Mouse (Mus musculus): ENCODE measurements around the gene Slc10a7. TPM values are rescaled to one million over a fixed set of nuclear protein-coding genes. Genes with fewer than 3 reads are reported as not detected.
A peak's percentile ranks its signal among the peaks of the same experiment; 100 is the strongest.

The Slc10a7 gene
- polyA plus RNA-seq, 1 experiment from 2014 or later: 22.8 TPM

DNA sequence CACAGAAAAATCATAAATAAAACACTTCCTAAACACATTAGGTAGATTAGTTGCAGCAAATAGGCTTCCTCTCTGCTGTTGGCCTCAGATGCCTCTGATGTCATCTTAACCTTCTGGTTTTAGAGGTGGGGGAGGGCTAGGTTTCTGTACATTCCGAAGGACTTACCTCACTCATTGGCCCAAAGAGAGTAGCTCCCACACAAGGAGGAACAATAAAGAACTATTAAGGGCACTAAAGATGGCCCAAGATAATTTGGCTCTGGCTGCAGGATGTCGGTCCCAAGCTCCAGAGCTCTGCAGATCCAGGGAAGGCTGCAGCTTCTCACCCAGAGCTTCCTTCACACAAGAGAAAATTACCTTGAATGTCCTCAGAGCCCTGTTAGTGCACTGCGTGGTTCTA, 75.7 kb downstream of the Slc10a7 start:
- 33% methylated on average over 3 of the region's 3 CpGs for WGBS
- no peak overlapping the region for H3K4me2 ChIP-seq (replicated peaks)
- ATAC-seq (ENCODE audit: low FRiP score, low read depth): peak; percentile 44; the same call in 1 of the 2 replicates

DNA sequence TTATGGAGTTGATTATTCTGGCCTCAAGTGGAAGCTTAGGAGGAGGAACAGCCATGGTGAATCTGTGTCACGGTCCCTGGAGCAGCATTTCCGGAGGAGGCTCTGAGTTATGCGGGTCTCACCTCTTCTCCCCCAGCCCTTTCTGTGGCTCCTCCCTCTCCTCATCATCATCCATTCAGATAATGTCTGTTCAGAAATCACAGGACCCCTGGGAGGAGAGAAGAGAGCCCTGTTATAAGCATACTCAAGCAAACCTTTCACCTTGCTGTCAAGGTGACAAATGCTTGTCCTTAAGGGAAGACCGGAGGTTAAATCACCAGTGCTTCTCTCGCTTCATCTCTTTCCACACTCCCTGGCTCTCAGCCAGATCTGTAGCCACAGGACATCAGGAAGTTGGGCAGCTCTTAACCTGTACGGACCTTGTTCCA, 86.3 kb downstream of the Slc10a7 start:
- no peak overlapping the region for H3K4me2 ChIP-seq (replicated peaks)
- no peak for ATAC-seq (ENCODE audit: low FRiP score, low read depth)
- 53% methylated on average over 6 of the region's 6 CpGs for WGBS

More for the DNA sequence above, 75.7 kb downstream of the Slc10a7 start:
- Histone ChIP-seq H3K4me3 (no peak overlapping the region), H3K9me3 (no peaks in the 10 kb centered on the region), H3K27me3 (no peaks in the 10 kb centered on the region), H3K36me3 (no peaks in the 10 kb centered on the region), H3K4me1 (peaks cover 19% of the 10 kb centered on the region), H3K27ac (no peak overlapping the region), H3K9ac (no peak overlapping the region)

DNA sequence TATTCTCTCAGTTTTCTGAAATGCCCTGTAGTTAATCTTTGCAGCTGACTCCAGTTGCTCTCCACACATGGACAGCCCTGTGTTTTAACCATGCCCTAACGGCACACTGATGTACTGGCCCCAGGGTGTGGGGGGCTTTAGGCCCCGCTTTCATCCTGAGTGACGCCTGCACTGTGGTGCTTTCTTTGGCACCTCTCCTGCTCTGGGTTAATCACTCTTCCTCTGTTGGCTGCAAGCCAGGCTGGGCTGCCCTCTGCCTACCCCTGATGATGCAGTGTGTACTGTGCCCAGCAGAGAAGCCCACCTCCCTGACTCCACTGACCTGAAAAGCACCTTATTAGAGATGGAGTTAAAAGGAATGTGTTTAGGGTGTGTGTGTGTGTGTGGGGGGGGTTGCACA, 89.1 kb downstream of the Slc10a7 start:
- Histone ChIP-seq H3K9me3 (no peaks in the 10 kb centered on the region), H3K36me3 (no peaks in the 10 kb centered on the region), H3K27ac (no peak overlapping the region), H3K9ac (no peak overlapping the region), H3K27me3 (no peaks in the 10 kb centered on the region), H3K4me2 (replicated peaks) (no peak overlapping the region), H3K4me3 (no peak overlapping the region), H3K4me1 (peaks cover 14% of the 10 kb centered on the region)
- 12% methylated on average over 3 of the region's 3 CpGs for WGBS
- peak; percentile 67 for ATAC-seq (ENCODE audit: low FRiP score, low read depth)

More for the DNA sequence above, 86.3 kb downstream of the Slc10a7 start:
- Histone ChIP-seq H3K4me1 (peaks cover 14% of the 10 kb centered on the region), H3K27ac (no peak overlapping the region), H3K4me3 (no peak overlapping the region), H3K36me3 (no peaks in the 10 kb centered on the region), H3K9ac (no peak overlapping the region), H3K27me3 (no peaks in the 10 kb centered on the region), H3K9me3 (no peaks in the 10 kb centered on the region)

DNA sequence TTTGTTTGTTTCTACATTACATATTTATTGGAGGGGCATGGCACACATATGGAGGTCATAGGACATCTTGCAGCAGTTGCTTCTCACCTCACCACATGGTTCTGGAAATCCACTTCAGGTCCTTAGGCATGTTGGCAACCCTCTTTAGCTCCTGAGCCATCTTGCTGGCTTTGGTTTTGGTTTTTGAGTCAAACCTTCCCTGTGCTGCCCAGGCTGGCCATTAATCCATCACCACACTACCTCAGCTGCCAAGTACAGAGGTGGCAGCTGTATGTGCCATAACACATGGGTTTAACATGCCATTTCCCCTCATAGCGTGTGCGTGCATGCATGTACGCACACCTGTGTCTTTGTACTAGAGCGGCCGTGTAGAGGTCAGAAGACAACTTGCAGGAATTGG, 93.9 kb downstream of the Slc10a7 start:
- H3K4me2 ChIP-seq (replicated peaks): no peak overlapping the region
- ATAC-seq (ENCODE audit: low FRiP score, low read depth): no peak
- H3K9me3 ChIP-seq: 0 out of 2 replicates have a peak, but pooled peaks cover 7% of the 10 kb centered on the region
- peaks cover 16% of the 10 kb centered on the region for H3K36me3 ChIP-seq
- no peak overlapping the region for H3K4me3 ChIP-seq
- no peak overlapping the region for H3K27ac ChIP-seq
- no peak overlapping the region for H3K9ac ChIP-seq
- no peaks in the 10 kb centered on the region for H3K27me3 ChIP-seq
- peaks cover 5% of the 10 kb centered on the region for H3K4me1 ChIP-seq
- WGBS: 96% methylated on average over 5 of the region's 5 CpGs

DNA sequence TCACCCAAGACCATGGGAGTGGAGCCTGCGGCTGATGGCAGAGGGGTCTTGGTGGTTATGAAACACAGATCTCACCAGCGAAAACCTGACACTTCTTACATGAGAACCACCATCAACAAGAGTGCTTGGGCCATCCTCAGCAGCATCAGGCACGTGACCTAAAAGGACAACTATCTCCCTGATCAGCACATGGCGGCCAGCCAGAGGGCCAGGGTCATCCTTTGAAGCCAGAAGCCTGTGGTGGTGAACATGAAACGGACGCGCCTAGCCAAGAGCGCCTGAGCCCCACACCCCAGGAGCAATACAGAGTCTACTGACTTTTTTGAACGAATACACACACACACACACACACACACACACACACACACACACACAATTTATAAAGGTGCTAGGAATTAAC, 95.3 kb downstream of the Slc10a7 start:
- ATAC-seq (ENCODE audit: low FRiP score, low read depth): no peak
- Histone ChIP-seq H3K27me3 (no peaks in the 10 kb centered on the region), H3K9me3 (0 out of 2 replicates have a peak, but pooled peaks cover 7% of the 10 kb centered on the region), H3K4me2 (replicated peaks) (no peak overlapping the region), H3K4me1 (no peaks in the 10 kb centered on the region), H3K27ac (no peak overlapping the region), H3K36me3 (peaks cover 16% of the 10 kb centered on the region), H3K9ac (no peak overlapping the region), H3K4me3 (no peak overlapping the region)
- WGBS: 91% methylated on average over 9 of the region's 9 CpGs

DNA sequence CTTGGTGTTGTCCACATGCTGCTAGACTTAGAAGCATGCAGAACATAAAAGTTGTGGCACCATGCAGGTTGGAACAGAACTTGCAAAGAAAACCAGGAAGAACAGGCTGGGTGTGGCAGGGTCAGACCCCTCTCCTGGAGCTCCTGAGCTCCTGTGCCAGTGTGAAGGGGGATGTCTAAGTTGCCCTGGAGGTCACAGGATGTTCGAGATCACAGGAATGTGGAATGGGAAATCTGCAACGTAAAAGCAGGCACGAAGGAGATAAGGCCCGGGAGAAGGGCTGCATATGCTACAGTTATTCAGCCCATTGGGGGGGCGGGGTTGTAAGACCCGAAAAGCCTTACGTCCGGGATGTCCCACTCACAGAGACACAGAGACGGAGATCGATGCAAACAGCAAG, 100.2 kb downstream of the Slc10a7 start:
- 0 out of 2 replicates have a peak, but pooled peaks cover 7% of the 10 kb centered on the region for H3K9me3 ChIP-seq
- no peaks in the 10 kb centered on the region for H3K27me3 ChIP-seq
- H3K27ac ChIP-seq: no peak overlapping the region
- no peaks in the 10 kb centered on the region for H3K4me1 ChIP-seq
- no peak for ATAC-seq (ENCODE audit: low FRiP score, low read depth)
- H3K9ac ChIP-seq: no peak overlapping the region
- WGBS: 84% methylated on average over 10 of the region's 10 CpGs
- H3K4me3 ChIP-seq: no peak overlapping the region
- no peak overlapping the region for H3K4me2 ChIP-seq (replicated peaks)
- H3K36me3 ChIP-seq: peaks cover 14% of the 10 kb centered on the region

DNA sequence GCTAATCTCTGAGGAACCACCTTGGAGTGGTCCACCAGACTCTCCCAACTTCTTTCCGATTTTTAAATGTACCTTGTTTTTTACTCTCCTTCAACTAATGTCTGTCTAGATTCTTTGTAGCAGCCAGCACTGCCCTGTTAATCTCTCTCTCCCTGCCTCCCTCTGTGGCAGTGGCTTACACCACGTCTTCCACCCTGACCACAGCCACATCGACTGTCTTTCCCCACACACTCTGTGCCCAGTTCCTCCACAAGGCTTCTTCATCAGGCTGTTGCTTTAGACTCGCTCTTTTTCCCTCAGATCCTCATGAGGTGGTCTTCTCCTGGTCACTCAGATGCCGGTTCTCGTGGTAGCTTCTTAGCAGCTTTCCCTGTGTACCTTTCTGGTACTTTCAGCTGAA, 101.9 kb downstream of the Slc10a7 start:
- Histone ChIP-seq H3K36me3 (peaks cover 8% of the 10 kb centered on the region), H3K27me3 (no peaks in the 10 kb centered on the region), H3K27ac (no peak overlapping the region), H3K4me3 (no peak overlapping the region), H3K4me1 (no peaks in the 10 kb centered on the region), H3K4me2 (replicated peaks) (no peak overlapping the region), H3K9me3 (0 out of 2 replicates have a peak, but pooled peaks cover 7% of the 10 kb centered on the region), H3K9ac (no peak overlapping the region)
- ATAC-seq (ENCODE audit: low FRiP score, low read depth): no peak
- 89% methylated on average over 6 of the region's 6 CpGs for WGBS

DNA sequence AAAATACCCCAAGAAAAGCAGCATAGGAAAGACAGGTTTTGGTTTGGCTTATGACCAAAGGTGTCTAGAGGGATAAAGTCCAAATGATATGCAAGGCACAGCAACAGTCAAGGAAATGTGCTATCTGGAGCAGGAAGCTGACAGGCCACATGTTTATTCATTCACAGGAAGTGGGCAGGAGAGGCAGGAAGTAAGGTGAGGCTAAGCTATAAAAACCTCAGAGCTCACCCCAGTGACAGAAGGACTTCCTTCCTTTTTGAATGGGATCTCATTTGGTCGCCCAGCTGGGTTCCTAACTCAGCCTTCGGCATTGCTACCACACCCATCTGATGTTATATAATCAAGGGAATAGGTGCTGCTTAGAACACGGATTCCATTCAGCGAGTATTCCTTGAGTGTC, 113.2 kb downstream of the Slc10a7 start:
- Histone ChIP-seq H3K27ac (no peak overlapping the region), H3K4me2 (replicated peaks) (no peak overlapping the region), H3K4me3 (no peak overlapping the region), H3K36me3 (no peaks in the 10 kb centered on the region), H3K4me1 (peaks cover 9% of the 10 kb centered on the region), H3K27me3 (no peaks in the 10 kb centered on the region), H3K9ac (no peak overlapping the region), H3K9me3 (no peaks in the 10 kb centered on the region)
- no peak for ATAC-seq (ENCODE audit: low FRiP score, low read depth)
- 77% methylated on average over 4 of the region's 4 CpGs for WGBS

DNA sequence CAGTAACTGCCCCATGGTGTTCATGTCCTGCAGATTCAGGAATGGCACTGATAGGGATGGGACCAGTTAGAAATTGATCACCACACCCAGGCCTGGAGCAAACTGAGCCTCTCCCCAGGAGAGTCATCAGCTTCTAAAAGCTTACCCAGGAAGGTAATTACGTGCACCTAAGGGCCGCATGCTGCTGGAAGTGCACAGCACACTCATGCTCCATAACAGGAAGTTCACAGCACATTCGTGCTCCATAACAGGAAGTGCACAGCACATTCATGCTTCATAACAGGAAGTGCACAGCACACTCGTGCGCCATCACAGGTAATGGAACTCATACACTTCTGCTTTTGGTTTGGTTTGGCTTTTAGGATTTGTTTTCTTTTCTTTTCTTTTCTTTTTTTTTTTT, 114.8 kb downstream of the Slc10a7 start:
- H3K27me3 ChIP-seq: no peaks in the 10 kb centered on the region
- H3K4me1 ChIP-seq: peaks cover 9% of the 10 kb centered on the region
- H3K36me3 ChIP-seq: no peaks in the 10 kb centered on the region
- H3K9me3 ChIP-seq: no peaks in the 10 kb centered on the region
- no peak overlapping the region for H3K4me2 ChIP-seq (replicated peaks)
- ATAC-seq (ENCODE audit: low FRiP score, low read depth): no peak
- H3K4me3 ChIP-seq: no peak overlapping the region
- H3K27ac ChIP-seq: no peak overlapping the region
- no peak overlapping the region for H3K9ac ChIP-seq
- whole genome bisulfite sequencing: 77% methylated on average over 5 of the region's 5 CpGs

DNA sequence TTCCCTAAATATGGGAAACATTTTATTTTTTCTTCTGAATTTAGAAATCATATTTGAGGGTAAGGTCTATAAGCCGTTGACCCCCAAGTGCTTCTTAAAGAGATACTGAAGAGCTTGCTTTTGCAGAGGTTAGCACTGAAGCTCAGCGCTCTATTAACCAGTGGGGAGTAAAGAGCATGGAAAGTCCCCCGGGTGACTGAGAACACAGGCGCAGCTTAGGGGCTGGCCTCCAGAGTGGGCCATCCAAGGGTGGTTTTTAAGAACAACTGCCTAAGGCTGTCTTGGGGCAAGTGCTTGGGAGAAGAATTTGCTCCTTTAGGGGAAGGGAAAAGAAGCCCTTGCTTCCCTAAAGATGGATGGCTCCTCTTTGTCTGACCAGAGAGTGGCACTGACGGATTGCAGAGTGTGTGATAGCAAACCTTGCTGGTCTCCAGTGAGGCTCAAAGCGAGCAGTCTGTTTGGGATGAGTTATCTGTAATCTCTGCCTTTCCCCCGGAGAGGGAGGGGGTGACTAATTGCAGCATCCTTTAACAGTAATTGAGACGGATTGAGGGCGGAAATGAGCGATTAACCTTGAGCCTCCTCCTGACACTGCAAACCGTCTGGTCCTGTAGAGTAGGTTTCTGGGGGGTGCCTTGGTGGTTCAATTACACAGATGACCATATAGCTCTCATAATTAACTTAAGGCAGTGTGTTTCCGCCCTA, 115.7 kb downstream of the Slc10a7 start:
- Histone ChIP-seq H3K27me3 (no peaks in the 10 kb centered on the region), H3K9me3 (no peaks in the 10 kb centered on the region; the same call in 1 of the 2 replicates), H3K4me3 (no peak overlapping the region), H3K27ac (no peak overlapping the region), H3K9ac (no peak overlapping the region), H3K36me3 (no peaks in the 10 kb centered on the region), H3K4me1 (peaks cover 10% of the 10 kb centered on the region), H3K4me2 (replicated peaks) (no peak overlapping the region)
- ATAC-seq (ENCODE audit: low FRiP score, low read depth): no peak
- 22% methylated on average over 12 of the region's 12 CpGs for WGBS

DNA sequence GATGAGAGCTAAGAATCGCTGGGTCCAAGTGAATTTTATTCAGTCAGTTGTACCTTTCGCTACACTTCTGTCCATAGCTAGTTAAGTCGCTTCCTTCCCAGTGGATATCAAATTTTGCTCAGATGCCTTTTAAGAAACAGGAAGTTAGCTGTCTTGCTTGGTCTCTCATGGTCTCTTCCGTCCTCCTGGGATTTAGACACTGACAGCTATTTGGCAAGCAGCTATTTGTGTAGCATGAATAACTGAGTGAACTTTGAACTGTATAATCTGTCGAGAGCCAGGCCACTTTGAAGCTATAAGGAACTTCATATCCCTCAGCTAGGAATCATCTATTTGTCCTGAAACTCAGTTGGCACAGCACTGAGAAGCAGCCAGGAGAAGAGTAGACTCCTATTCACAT, 117.5 kb downstream of the Slc10a7 start:
- H3K36me3 ChIP-seq: 0 out of 2 replicates have a peak, but pooled peaks cover 2% of the 10 kb centered on the region
- no peaks in the 10 kb centered on the region for H3K27me3 ChIP-seq
- H3K9me3 ChIP-seq: no peaks in the 10 kb centered on the region; the same call in 1 of the 2 replicates
- no peak overlapping the region for H3K4me2 ChIP-seq (replicated peaks)
- no peak overlapping the region for H3K4me3 ChIP-seq
- no peak for ATAC-seq (ENCODE audit: low FRiP score, low read depth)
- whole genome bisulfite sequencing: 75% methylated on average over 5 of the region's 5 CpGs
- H3K27ac ChIP-seq: no peak overlapping the region
- no peak overlapping the region for H3K9ac ChIP-seq
- peaks cover 20% of the 10 kb centered on the region for H3K4me1 ChIP-seq

DNA sequence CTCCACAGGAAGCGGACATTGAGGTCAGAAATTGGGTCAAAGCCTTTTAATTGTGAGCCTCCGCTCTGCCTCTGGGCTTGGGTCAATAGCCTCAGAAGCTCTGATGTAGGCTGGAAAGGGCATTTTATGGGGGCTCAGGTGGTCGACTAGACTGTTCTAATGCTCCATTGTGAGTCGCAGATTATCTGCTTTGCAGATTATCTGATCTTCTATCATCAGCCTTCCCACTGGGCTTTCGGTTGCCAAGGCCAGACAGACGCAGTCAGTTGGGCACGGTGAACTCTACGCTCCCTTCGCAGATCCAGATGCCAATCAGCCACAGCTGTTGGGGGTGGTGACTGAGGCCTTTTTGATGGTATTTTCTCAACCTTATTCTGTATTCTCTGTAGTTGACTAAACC, 118.6 kb downstream of the Slc10a7 start:
- Histone ChIP-seq H3K9me3 (no peaks in the 10 kb centered on the region; the same call in 1 of the 2 replicates), H3K27ac (no peak overlapping the region), H3K4me2 (replicated peaks) (no peak overlapping the region), H3K4me3 (no peak overlapping the region), H3K9ac (no peak overlapping the region), H3K27me3 (no peaks in the 10 kb centered on the region), H3K4me1 (peaks cover 20% of the 10 kb centered on the region), H3K36me3 (0 out of 2 replicates have a peak, but pooled peaks cover 4% of the 10 kb centered on the region)
- ATAC-seq (ENCODE audit: low FRiP score, low read depth): no peak
- 75% methylated on average over 9 of the region's 9 CpGs for WGBS
